Mouse (Mus musculus): ENCODE data around the gene Sptan1.

DNA sequence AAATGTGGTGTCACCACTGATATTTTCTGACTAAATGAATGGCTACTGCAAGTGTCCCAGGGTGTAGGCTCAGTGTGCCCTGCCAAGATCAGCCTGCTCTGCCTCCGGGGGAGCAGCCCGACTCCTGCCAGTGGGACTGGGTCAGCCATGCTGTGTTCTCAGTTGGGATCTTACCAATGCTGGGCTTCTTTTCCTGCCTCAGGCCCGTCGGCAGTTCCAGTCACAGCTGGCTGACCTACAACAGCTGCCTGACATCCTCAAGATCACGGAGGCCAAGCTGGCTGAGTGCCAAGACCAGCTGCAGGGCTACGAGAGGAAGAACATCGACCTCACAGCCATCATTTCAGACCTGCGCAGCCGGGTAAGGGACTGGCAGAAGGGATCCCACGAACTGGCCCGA lies 43.3 kb upstream of the Sptan1 start:
- TF ChIP-seq EP300 (IDR thresholded peaks at IDR 0.05; ENCODE audit: low read depth in 1 of 2, low read length in 2 of 2): no peak
- no peak for TF ChIP-seq POLR2AphosphoS2 (IDR thresholded peaks at IDR 0.05; ENCODE audit: low read length)
- no peak for TF ChIP-seq TBP (IDR thresholded peaks at IDR 0.05; ENCODE audit: low read depth, low read length)
- no peak for TF ChIP-seq POLR2A (IDR thresholded peaks at IDR 0.05; ENCODE audit: control insufficient read depth in 1 of 2, insufficient read depth in 1 of 2, low read depth in 1 of 2, low read length in 2 of 2, poor library complexity in 1 of 2)
- TF ChIP-seq CTCF (IDR thresholded peaks at IDR 0.05 in 2 of 3, conservative IDR thresholded peaks at IDR 0.05 in 1 of 3; ENCODE audit: control insufficient read depth in 1 of 3, insufficient read depth in 1 of 3, low read depth in 2 of 3, low read length in 3 of 3, poor library complexity in 1 of 3, severe bottlenecking in 1 of 3): no peak
- TF ChIP-seq POLR2AphosphoS5 (IDR thresholded peaks at IDR 0.05; ENCODE audit: borderline replicate concordance, low read depth, low read length): no peak
- TF ChIP-seq ZNF384 (IDR thresholded peaks at IDR 0.05; ENCODE audit: low read depth, low read length): no peak
- TF ChIP-seq MAZ (IDR thresholded peaks at IDR 0.05; ENCODE audit: low read depth, low read length): no peak
- no peak for TF ChIP-seq RCOR1 (IDR thresholded peaks at IDR 0.05; ENCODE audit: low read depth, low read length)
